ENCODE assay signal across 21 mouse cellular contexts in the genomic region with DNA sequence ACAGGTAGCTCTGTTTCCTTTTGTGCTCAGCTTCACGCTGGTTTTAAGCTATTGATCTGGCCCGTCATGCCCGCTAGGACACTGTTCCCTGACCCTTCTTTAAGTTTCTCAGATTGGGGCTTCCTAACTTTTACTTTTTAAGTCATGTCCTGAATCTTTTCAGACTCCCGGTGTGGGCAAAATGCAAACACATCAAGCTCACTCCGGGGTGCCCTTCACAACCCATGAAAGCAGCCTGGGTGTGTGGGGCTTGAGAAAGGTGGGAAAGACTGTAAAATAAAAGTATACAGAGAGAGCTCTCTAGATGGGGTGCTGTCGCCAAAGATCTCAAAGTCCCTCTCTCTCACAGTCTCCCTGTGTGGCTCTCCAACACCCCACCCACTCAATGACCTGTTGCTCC. TPM values are rescaled to one million over a fixed set of nuclear protein-coding genes. Genes with fewer than 3 reads are reported as not detected.
DNase-seq lines count a peak whose midpoint lies in the region; ATAC-seq and TF ChIP-seq lines count a peak whose summit lies in the region.
"Had no signal": no experiment of that assay in that cellular context is flagged by ENCODE, and none has a peak within 500 bp of the region (broad histone marks: within the 10 kb centered on the region; RNA-seq: fewer than 3 reads in every experiment).

No protein-coding gene starts in this region.

- H3K27ac ChIP-seq in gastrocnemius, adult 2 months, result peak overlapping the region; percentile 35; the same call in 1 of the 2 replicates
- H3K27ac ChIP-seq in liver, postnatal 0 days (ENCODE audit: low read depth), result no peak overlapping the region
- 0 out of 2 replicates have a peak overlapping the region, but pooled peaks have one; percentile 53 for H3K27ac ChIP-seq in embryonic facial prominence, embryonic 15.5 days (replicated peaks)
- no peak overlapping the region for H3K27ac ChIP-seq in hindbrain, embryonic 16.5 days (ENCODE audit: low read depth, low read length)
- H3K27ac ChIP-seq: forebrain, embryonic 10.5 days; forebrain, embryonic 15.5 days; heart, embryonic 15.5 days; hindbrain, postnatal 0 days; intestine, embryonic 15.5 days had no signal

- H3K9ac ChIP-seq in liver, postnatal 0 days (replicated peaks), result no peak overlapping the region
- H3K9ac ChIP-seq in embryonic facial prominence, embryonic 15.5 days, result no peak overlapping the region
- no peak overlapping the region for H3K9ac ChIP-seq in hindbrain, embryonic 16.5 days (ENCODE audit: low read depth, low read length)
- H3K9ac ChIP-seq: forebrain, embryonic 15.5 days; heart, embryonic 15.5 days; intestine, embryonic 15.5 days had no signal

- peak overlapping the region; percentile 10; the same call in 1 of the 2 replicates for H3K4me2 ChIP-seq in liver, postnatal 0 days (ENCODE audit: low read depth, low read length)
- no peak overlapping the region for H3K4me2 ChIP-seq in embryonic facial prominence, embryonic 15.5 days (replicated peaks)
- H3K4me2 ChIP-seq in hindbrain, embryonic 16.5 days (ENCODE audit: low read length), result no peak overlapping the region
- H3K4me2 ChIP-seq: forebrain, embryonic 15.5 days; heart, embryonic 15.5 days; intestine, embryonic 15.5 days had no signal

- no peaks in the 10 kb centered on the region for H3K9me3 ChIP-seq in liver, postnatal 0 days (ENCODE audit: low read length)
- no peaks in the 10 kb centered on the region for H3K9me3 ChIP-seq in embryonic facial prominence, embryonic 15.5 days (replicated peaks)
- H3K9me3 ChIP-seq in hindbrain, embryonic 16.5 days (ENCODE audit: control insufficient read depth, low read length), result no peaks in the 10 kb centered on the region
- H3K9me3 ChIP-seq: forebrain, embryonic 10.5 days; forebrain, embryonic 15.5 days; heart, embryonic 15.5 days; intestine, embryonic 15.5 days had no signal

- no peaks in the 10 kb centered on the region for H3K27me3 ChIP-seq in liver, postnatal 0 days (ENCODE audit: insufficient read depth, low read length)
- no peaks in the 10 kb centered on the region for H3K27me3 ChIP-seq in embryonic facial prominence, embryonic 15.5 days
- H3K27me3 ChIP-seq in hindbrain, embryonic 16.5 days (replicated peaks; ENCODE audit: control insufficient read depth, insufficient read depth, low read length), result no peaks in the 10 kb centered on the region
- H3K27me3 ChIP-seq: forebrain, embryonic 15.5 days; intestine, embryonic 15.5 days had no signal

- no peak for TF ChIP-seq CTCF in gastrocnemius, adult 2 months (IDR thresholded peaks at IDR 0.05)
- no peak for TF ChIP-seq CTCF in liver, postnatal 0 days (IDR thresholded peaks at IDR 0.05; ENCODE audit: low read depth)

- H3K4me1 ChIP-seq in liver, postnatal 0 days (ENCODE audit: insufficient read depth), result no peaks in the 10 kb centered on the region; the same call in 1 of the 2 replicates
- peaks cover 19% of the 10 kb centered on the region for H3K4me1 ChIP-seq in embryonic facial prominence, embryonic 15.5 days
- H3K4me1 ChIP-seq in hindbrain, embryonic 16.5 days (ENCODE audit: control insufficient read depth, insufficient read depth, low read depth, low read length), result no peaks in the 10 kb centered on the region
- H3K4me1 ChIP-seq: forebrain, embryonic 10.5 days; forebrain, embryonic 15.5 days; intestine, embryonic 15.5 days had no signal

- 45% methylated on average over 6 of the region's 6 CpGs for WGBS in liver, postnatal 0 days (ENCODE audit: insufficient replicate concordance)
- 52% methylated on average over 6 of the region's 6 CpGs for WGBS in embryonic facial prominence, embryonic 15.5 days
- 34% methylated on average over 6 of the region's 6 CpGs for WGBS in hindbrain, embryonic 16.5 days

- intact Hi-C loops in gastrocnemius, adult 2 months (cut with DNase I), result no loop called here
- intact Hi-C loops in gastrocnemius, postnatal 36 days (cut with DNase I), result no loop called here

- ATAC-seq in liver, postnatal 0 days, result no peak
- ATAC-seq in embryonic facial prominence, embryonic 15.5 days (ENCODE audit: insufficient number of reproducible peaks, low FRiP score, low TSS enrichment, low read depth), result no peak
- ATAC-seq in hindbrain, embryonic 16.5 days, result no peak
- ATAC-seq: activated CD4-positive, CD25-positive, alpha-beta regulatory T cell, adult 4 months; forebrain, embryonic 15.5 days; hindbrain, postnatal 0 days; intestine, embryonic 15.5 days had no signal

- no peak for DNase-seq in gastrocnemius, adult 2 months
- DNase-seq in gastrocnemius, postnatal 36 days, result no peak
- no peak for DNase-seq in liver, postnatal 0 days
- DNase-seq in liver, result no peak
- no peak for DNase-seq in kidney, adult 11 months
- DNase-seq: adrenal gland, adult 2 months; kidney, postnatal 25 days; lung, adult 18-20 months; lung, postnatal 14 days; midbrain, embryonic 14.5 days; spleen, adult 18-20 months; thymus, adult 18-20 months; thymus, postnatal 25 days had no signal

- H3K36me3 ChIP-seq in liver, postnatal 0 days (replicated peaks; ENCODE audit: insufficient read depth, low read length), result no peaks in the 10 kb centered on the region
- H3K36me3 ChIP-seq in embryonic facial prominence, embryonic 15.5 days, result no peaks in the 10 kb centered on the region
- no peaks in the 10 kb centered on the region for H3K36me3 ChIP-seq in hindbrain, embryonic 16.5 days (ENCODE audit: control insufficient read depth, insufficient read depth, low read length)
- H3K36me3 ChIP-seq: forebrain, embryonic 10.5 days; forebrain, embryonic 15.5 days; heart, embryonic 15.5 days; intestine, embryonic 15.5 days had no signal

- TF ChIP-seq EP300 in liver, postnatal 0 days (IDR thresholded peaks at IDR 0.05; ENCODE audit: low read depth), result no peak

- H3K4me3 ChIP-seq in gastrocnemius, adult 2 months, result no peak overlapping the region
- no peak overlapping the region for H3K4me3 ChIP-seq in liver, postnatal 0 days (ENCODE audit: low read depth, low read length)
- no peak overlapping the region for H3K4me3 ChIP-seq in embryonic facial prominence, embryonic 15.5 days (replicated peaks)
- H3K4me3 ChIP-seq in hindbrain, embryonic 16.5 days (ENCODE audit: low read length), result no peak overlapping the region
- H3K4me3 ChIP-seq: forebrain, embryonic 10.5 days; forebrain, embryonic 15.5 days; heart, embryonic 15.5 days; intestine, embryonic 15.5 days had no signal

RNA-seq across cellular contexts. Expression of gene Erg, which starts 31.3 kb away (rescaled TPM):
- 1 to 10 TPM; 8.1 to 9.1 TPM for total RNA-seq in gastrocnemius, adult 2 months (2021)
- 10 to 100 TPM in 1 of 2 experiments, 1 to 10 TPM in 1; 9.8 to 10.7 TPM for total RNA-seq in gastrocnemius, postnatal 36 days (2021)
- 2.0 and 2.2 TPM in 2 replicates for polyA plus RNA-seq in liver, postnatal 0 days (2015; fragmentation: Nextera tagmentation; extraction: Ambion mirVana)
- 14.1 and 17.7 TPM in 2 replicates for polyA plus RNA-seq in embryonic facial prominence, embryonic 15.5 days (2015; fragmentation: Nextera tagmentation; extraction: Ambion mirVana)
- polyA plus RNA-seq in hindbrain, embryonic 16.5 days (2015; fragmentation: Nextera tagmentation; extraction: Ambion mirVana), result 1.8 and 2.2 TPM in 2 replicates
- polyA plus RNA-seq: activated CD4-positive, CD25-positive, alpha-beta regulatory T cell, adult 4 months had no signal

Comparison
In these comparisons a context has a peak if more than half of its experiments do, and no peak if none do; other contexts are left out.
1. H3K27ac ChIP-seq: peak in gastrocnemius, adult 2 months (single experiment) and embryonic facial prominence, embryonic 15.5 days (single experiment); none in liver, postnatal 0 days (single experiment) and hindbrain, embryonic 16.5 days (single experiment).